Mouse (Mus musculus) megakaryocyte, embryonic 14.5 days (primary cell): ENCODE results near the gene Fgfr1op.
"Not testable (repeated sequence)": the region's sequence is repeated elsewhere in the genome, so short reads cannot be mapped to it uniquely, and the experiment has no call there.

ENCODE experiments used
- FLI1 ChIP-seq: IDR thresholded peaks from 2 replicates; pipeline ENCODE4 v1.6.1; 2012; ENCODE audit warnings: low read length, inconsistent platforms, mixed read lengths
- GATA1 ChIP-seq: IDR thresholded peaks from 3 replicates; pipeline ENCODE4 v1.6.1; 2012; ENCODE audit warnings: mixed read lengths, low read length, inconsistent platforms, borderline replicate concordance

DNA sequence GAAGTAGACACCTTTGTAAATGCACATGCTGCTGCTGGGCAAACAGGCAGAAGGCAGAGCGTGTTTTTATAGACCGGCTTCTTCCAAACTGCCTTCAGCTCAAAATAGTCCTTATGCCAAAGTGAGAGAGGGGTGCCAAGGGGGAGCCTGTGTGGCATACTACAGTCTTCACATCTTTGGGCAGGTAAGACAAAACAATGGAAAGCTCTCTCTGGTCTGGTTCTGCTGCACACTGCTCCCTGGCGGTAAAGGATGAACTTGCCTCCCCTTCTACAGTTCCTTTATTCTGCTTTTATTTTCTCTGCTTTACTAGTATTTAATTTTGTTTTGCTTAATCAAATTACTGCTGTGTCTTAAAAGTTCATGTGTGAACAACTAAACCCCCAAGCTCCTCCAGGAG, 4.3 kb upstream of the Fgfr1op start:
- not testable (repeated sequence) for TF ChIP-seq GATA1, FLI1
